Mouse (Mus musculus): ENCODE data around the gene Olfr1428.

DNA sequence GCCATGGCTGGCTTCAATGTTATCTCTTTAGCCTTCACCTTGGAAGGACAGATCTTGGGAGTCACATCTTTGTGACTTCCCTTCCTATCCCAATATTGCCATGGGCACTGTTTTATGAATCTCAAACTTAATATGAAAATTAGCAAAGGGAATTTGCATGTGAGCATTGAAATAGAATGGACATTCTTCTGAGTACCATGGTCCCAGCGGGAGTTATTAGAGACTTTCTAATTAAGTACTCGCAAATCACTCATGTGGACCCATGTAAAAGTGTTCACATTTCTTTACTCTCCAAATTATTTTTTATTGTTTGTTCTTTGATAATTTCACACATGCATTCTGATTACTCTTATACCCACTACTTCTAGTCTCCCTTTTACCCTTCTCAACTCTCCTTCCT, 12.5 kb downstream of the Olfr1428 start, which contains the start of gene Olfr1427:
- no peak for TF ChIP-seq CTCF (IDR thresholded peaks at IDR 0.05; ENCODE audit: low read depth)
- TF ChIP-seq EP300 (IDR thresholded peaks at IDR 0.05; ENCODE audit: low read depth) = no peak
